Mouse (Mus musculus) left cerebral cortex, postnatal 4 days (tissue): ENCODE data around the gene Parp8. TPM values are rescaled to one million over a fixed set of nuclear protein-coding genes. Genes with fewer than 3 reads are reported as not detected.
A peak's percentile ranks its signal among the peaks of the same experiment; 100 is the strongest.

Source experiments
- DNase-seq: peaks from one replicate; pipeline ENCODE4 v3.0.0-alpha.2; 2022
- intact Hi-C: fragments of 180-260 bp; cut with DNase I; formaldehyde crosslinking; loops from one replicate; pipeline ENCODE4 v1.15.1; 2025
- total RNA-seq, 2 experiments: library from RNA; stranded (reverse); gene quantifications; 2 replicates each; pipeline ENCODE4 v1.2.3; 2021

Gene Parp8
- total RNA-seq, 2 experiments from 2014 or later = 62.5 to 62.8 TPM

DNA sequence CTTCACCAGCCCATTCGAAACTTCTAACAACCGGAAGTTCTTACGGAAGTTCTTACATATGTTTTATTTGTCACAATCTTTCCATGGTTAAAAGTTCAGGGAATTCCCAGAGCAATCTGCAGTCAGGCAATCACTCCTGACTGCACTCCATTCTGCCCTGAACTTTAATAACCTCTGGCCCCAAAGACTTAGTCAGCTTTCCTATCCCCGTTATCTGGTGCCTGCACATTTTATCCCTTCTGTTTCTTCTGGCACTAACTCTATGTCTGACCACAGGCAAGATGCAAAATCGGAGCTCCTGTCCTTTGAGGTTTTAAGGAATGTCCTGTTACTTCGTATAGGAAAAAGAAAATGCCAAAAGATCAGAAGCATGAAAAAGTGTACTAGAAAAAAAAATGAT lies 4.7 kb downstream of the Parp8 start:
- no peak for DNase-seq
- intact Hi-C loops = no loop called here

DNA sequence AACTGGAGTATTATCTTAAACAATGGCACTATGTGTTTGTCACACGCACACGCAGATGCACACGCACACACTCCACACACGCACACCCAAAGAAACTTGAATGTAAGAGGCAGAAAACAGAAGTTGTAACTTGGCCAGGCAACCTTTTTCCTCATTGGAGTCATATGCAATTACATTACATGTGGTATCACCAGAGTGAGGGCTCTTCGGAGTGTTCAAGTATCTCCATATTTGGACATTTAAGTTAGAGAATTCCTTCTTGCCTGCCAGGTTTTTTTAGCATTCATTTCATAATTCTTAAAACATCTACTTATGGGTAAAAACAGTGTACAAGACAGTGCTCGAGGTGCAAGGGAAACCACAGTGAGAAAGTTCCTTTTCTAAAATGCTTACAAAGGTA lies 6.7 kb downstream of the Parp8 start:
- no peak for DNase-seq
- intact Hi-C loops = no loop called here

DNA sequence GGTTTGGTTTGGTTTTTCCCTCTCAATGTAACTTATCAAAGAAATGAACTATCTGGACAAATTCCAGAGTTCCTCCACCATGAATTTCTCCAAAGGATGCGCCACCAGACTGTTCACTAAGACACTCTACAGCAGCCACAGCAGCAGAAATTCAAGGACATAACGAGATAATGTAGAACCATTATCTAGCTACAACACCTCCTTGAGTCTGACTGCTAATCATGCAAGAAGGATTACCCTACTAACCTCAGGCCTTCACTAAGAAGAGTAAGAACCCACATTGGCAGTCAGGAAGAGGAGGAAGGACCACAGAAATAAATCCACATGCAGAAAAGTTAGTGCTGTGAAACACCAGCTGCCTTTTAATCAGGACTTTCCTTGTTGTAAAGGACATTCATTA lies 11.8 kb downstream of the Parp8 start:
- intact Hi-C loops = no loop called here
- no peak for DNase-seq

DNA sequence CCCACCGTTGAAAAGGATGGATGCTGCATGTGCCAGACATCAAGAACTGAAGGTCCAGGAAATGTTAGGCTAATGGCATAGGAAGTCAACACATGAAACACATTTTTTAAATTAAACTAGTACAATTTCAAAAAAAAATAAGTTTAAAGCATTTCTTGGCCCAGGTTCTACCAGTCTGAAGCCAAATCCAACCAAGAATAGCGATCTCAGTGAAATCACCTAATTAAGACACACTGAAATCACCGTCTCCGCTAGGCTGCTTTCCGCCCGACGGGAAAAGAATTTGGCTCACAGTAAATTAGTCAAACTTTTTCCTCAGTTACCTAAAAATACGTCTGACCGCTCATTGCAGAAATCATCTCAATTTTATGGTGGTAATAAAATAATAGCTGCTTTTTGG lies 13.3 kb downstream of the Parp8 start:
- intact Hi-C loops = no loop called here
- no peak for DNase-seq

DNA sequence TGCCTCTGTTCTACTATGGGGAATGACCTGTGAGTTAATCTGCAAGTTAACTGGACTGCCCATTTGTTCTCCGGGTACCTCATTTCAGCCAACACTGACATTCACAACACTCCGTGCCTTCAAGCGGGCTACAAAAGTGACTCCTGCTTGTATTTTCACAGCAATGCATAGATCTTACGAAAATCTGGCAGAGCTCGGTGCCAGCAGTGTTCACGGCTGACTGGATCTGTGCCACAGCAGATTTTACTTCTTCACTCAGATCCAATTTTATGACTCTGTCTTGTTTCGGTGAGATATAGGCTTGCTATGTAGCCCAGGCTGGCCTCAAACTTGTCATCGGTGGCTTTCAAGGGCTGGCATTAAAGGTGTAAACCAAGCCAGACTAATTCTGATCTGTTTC lies 15.2 kb downstream of the Parp8 start:
- DNase-seq = peak; percentile 69
- intact Hi-C loops = no loop called here

DNA sequence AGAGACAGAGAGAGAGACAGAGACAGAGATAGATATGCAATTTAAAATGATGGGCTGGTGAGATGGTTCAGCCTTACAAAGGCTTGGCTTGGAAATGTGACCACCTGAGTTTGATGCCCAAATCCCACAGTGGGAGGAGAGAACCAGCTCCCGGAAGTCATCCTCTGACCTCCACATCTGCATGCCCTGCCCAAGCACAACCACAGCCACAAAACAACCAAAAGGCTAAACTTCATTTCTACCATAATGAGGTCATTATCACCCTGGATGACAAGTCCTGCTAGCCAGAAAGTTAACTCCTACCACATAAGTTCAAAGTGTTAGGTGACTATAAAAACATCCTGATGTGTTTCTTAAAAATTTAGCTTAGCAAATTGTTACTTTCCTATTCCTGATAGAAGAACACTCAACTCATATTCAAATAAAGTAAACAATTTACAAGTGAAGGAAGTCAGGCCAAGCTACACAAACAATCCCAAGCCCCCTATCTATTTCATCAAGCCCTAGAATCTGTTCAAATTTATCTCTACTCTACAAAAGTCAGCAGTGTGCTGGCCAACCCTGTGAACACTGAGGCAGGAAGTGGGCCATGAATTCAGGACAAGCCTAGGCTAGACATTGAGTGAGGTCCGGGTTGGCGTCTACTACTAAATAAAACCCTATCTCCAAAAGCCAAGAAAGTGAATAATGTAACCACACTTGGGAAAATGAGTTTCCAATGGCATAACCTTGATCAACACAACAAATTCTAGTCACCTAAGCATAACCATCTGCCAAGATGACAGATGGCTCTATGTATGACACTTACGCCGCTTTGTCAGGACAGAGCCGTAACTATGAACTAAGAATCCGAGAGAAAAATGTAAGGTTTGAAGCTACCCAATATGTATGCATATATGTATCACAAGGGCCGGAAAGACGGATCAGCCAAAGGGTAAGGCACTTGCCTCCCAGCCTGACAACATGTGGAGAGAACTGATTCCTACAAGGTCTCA lies 17.0 kb downstream of the Parp8 start:
- DNase-seq = no peak
- intact Hi-C loops = no loop called here

DNA sequence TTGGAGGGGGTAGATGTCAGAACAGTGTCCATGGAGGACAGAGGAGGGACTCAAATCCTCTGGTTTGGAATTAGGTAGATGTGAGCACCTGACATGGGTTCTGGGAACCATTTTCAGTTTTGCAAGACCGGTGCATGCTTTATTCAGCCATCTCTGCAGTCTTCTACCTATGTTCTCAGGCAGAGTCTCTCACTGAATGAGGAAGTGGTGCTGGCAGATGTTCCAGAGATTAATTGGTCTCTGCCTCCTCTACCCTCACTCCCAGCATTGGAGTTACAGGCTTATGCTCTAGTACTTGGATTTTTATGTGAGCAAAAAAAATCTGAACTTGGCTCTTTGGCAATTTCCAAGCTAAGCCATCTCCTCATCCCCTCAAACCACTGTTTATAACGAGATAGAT lies 17.8 kb downstream of the Parp8 start:
- intact Hi-C loops = no loop called here
- DNase-seq = no peak

DNA sequence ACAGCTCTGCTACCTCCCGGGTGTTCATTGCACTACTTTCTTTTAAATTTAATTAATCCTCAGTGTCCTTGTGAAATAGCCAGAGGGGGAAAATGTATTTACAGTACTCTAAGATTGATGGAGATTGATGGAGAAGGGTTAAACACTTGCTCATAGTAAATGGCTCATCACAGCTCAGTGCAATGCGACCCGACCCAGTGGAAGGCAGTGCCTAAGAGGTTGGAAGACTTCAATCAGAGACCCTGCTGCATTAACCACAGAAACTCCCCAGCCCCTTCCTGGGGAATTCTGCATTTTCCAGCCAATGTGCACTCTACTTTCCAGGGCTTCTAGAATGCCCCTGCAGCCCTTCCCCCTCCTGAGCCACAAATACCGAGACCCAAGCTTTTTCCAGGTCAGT lies 18.7 kb downstream of the Parp8 start:
- intact Hi-C loops = no loop called here
- DNase-seq = no peak

DNA sequence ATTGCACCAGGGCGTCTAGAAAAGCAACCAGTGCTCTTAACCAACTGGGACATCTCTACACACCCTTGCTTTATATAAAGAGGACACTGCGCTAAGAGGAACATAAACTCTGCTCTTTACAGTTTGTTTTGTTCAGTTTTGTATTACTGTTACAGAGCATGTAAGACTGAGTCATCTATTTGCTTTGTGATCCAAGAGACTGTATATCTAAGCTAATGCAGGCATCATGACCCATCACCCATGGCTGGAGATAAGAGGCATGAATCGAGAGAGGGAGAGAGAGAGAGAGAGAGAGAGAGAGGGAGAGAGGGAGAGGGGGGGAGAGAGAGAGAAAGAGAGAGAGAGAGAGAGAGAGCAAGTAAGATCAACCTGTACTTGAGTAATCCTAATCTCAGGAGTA lies 24.8 kb downstream of the Parp8 start:
- intact Hi-C loops = no loop called here
- DNase-seq = no peak

DNA sequence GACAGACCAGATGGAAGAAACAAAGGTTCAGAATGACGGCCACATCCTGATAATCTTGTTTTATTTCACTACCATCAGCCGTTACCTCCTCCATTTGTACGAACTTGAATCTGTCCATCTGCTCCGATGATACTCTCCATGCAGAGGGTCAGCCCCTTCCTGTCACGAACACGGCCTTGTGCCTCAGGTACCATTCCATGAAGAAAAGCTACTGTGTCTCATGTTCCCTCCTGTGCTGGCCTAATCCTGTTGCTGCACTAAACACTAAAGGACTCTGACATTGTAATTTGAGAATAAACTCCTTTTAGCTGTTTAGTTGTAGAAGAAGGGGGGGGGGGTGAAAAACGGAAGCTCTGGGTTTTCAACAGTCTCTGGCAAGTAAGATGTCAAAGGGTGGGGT lies 33.8 kb downstream of the Parp8 start:
- intact Hi-C loops = no loop called here

DNA sequence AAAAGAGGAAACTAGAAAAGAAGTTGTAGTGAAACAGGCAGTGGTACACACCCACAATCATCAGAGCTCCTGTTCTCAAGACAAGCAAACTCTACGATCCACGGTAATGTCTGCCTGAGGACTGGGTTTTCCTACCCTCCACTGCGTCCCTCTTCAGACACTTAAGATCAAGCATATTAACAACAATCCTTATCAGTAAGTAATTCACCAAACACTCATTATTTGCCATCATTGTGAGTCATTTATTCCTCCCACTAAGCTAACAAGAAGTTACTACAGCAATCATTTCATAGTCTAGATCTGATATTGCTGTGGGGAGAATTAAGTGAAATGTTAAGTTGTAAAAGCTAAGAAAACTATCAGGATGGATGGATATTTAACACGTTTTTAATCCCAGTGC lies 35.0 kb downstream of the Parp8 start:
- no peak for DNase-seq
- intact Hi-C loops = no loop called here

More for the DNA sequence above, 33.8 kb downstream of the Parp8 start:
- DNase-seq = no peak

DNA sequence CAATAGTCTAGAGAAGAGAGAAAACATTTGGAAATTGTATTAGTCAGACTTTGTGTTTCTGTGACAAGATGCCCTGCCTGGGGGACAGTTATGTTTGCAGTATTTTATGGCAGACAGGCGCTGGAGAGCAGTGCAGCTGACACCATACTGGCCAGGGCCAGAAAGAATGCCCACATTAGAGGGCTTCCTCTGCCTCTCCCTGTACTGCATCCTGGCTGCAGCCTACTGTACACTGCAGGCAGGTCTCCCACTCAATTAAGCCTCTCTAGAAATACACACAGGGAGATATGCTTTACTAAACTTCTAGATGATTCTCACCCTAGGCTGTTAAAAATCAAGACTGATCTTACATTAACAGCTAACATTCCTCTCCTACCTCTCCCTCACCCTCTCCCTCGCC lies 36.6 kb downstream of the Parp8 start:
- intact Hi-C loops = no loop called here
- DNase-seq = no peak

DNA sequence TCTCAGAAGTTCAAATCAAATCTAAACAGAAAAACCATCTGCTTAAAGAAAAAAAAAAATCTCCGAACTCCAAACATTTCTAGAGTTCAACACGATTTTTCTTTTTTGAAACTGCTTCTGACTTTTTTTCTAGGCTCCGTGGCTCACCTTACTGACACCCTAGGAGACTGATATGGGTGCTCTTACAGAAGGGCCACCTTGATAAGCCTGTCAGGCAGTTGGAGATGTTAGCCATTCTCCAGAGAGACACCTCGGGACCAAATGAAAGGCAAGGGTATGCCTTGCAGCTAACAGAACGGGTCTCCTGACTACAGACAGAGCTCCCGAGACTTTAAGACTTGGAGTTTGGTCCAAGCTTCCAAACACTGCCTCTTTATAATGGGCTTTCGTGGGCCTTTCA lies 37.1 kb downstream of the Parp8 start:
- no peak for DNase-seq
- intact Hi-C loops = no loop called here

DNA sequence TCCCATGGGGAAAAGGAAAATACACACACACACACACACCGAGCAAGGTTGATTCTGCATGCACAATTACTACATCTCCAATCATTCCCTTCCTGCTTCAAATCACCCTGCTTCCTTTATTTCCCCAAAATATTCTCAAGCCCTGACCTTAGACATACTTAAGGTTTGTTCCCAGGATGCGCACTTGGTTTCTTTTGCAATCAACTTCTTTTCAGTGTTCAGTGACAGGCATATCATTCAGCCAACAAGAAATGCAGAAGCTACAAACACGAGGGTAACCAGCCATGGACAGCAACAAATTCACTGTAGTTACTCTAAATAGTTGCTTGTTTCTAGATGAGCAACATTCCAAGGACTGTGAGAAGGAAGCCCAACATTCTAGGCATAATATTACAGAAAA lies 38.1 kb downstream of the Parp8 start:
- DNase-seq = no peak
- intact Hi-C loops = no loop called here

DNA sequence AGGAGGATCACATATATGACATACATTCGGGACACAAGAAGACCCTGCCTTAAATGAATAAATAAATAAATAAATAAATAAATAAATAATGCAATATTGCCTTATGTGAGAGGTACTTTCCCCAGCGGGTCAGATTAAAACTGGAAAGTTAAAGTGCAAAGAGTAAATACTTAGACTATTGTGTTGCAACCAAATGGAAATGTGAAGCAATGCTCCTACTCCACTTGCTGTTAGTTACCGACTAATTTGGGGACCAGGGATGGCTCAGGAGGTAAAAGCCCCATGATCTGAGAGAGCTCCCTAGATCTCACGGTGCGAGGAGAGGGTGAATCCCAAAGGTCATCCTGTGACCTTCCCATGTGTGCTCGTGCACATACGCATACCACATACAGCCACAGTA lies 38.7 kb downstream of the Parp8 start:
- DNase-seq = no peak
- intact Hi-C loops = no loop called here

DNA sequence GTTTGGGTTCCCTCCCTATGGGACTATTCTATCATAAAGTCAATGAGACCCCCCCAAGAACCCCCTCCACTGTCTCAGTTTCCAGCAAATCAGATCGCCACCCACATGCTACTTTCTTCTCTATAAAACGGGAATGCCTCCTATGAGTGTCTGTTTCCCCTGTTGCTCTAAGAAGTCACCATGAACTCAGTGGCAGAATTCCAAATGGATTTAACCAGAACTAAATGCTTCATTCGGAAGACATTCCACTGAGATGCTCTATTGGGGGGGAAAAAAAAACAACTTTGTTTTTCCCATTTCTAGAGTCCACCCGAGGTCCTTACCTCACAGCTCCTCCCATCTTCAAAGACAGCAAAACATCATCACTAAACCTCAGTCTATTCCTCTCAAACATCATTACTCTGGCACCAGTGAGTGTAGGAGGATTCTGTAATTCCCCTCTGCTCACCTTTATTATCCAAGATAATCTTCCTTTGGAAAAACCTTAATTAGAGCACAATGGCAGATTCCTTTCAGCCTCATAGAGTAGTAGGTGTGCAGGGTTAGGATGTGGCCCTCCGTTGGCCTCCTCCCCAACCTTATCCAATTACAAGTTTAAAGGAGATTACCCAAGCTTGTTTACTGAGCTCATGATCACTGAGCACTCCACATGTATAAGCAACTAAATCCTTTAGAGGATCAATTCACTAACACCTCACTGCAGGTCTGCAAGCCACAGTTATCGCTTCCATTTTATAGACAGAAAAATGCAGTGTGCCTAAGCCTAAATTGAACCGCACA lies 51.1 kb downstream of the Parp8 start:
- intact Hi-C loops = no loop called here
- no peak for DNase-seq

DNA sequence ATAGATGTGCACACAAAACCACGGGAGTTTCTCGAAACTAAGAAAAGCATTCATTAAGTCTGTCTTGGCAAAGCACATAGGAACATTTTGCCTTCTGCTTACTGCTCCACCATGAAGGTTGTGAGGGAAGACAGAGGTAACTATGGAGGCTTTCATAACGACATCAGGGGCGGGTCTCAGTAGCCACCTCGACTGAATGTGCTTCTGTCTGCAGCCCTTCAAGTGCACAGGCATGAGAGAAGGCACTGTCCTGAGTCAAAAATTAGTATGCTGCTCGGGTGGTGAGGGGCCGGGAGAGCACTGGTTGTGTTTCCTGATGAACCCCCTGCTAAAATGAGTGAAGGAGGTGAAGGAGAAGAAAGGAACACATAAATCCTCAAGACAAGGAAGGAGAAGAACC lies 51.8 kb downstream of the Parp8 start:
- intact Hi-C loops = no loop called here
- no peak for DNase-seq

DNA sequence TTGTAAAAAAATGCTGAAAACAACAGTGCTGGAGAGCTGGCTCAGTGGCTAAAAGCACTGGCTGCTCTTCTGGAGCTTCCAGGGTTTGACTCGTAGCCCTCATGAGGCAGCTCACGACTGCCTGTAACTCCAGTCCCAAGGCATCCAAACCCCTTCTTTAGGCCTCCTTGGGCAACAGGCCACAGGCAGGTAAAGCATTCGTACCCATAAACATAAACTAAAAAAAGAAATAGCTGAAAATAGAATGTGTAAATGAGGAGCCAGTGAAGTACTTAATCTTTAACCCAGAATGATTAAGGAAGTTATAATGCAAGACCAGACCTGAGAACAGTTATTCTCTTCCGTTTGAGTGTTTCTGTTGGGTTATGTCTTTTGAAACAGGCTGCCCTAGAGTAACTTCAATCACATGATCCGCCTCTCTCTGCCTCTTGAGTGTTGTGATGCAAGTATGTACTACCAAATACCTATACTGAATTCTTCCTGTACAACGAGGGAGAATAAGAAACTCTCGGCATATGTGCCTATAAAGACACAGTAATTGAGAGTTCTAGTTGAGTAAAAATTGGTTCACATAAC lies 53.2 kb downstream of the Parp8 start:
- intact Hi-C loops = no loop called here
- no peak for DNase-seq

DNA sequence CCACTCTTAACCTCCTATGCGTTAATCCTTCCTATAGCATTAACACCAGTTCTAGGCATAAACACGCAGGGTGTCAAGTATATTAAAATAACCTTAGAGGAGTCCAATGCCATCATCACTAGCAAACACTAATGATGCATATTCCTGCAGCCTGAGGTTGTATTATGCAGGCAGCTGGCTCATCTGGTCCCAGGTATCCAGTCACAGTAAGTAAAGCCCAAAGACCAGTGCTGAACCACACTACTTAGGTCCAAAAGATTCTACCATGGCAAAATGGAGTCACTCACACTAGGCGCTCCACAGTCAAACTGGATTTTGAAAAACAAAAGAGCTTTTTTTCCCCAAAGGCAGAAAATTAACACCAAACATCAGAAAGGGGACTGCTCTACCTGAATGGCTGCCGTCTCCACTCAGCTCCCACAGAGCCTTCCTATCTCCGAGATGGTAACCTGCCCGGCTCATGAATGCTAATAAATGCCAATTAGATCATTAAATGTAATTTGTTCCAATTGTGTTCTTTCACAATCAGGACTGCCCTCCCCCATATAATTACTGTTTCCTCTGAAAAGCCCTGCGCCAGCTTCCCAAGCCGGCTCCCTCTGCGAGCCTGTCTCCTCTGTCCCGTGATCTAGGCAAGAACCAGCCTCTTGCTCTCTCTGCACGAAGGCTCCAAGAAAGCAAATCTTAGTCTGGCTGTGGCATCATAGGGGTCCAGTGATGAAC lies 54.5 kb downstream of the Parp8 start:
- DNase-seq = no peak
- intact Hi-C loops = no loop called here

DNA sequence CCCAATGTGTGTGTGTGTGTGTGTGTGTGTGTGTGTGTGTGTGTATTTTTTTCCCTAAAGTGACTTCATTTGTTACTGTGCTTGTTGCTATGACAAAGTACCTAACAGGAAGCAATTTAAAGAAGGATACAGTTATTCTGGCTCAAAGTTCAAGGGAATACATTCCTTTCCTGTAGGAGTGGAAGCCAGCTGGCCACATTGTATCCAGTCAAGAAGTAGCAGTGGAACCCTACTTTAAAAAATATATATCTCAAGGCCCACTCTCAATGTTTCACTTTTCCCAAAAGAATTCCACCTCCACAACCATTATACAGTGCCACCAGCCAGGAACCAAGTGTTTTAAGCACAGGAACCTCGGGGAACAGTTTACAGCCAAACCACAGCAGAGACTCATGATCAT lies 55.7 kb downstream of the Parp8 start:
- intact Hi-C loops = no loop called here
- no peak for DNase-seq

DNA sequence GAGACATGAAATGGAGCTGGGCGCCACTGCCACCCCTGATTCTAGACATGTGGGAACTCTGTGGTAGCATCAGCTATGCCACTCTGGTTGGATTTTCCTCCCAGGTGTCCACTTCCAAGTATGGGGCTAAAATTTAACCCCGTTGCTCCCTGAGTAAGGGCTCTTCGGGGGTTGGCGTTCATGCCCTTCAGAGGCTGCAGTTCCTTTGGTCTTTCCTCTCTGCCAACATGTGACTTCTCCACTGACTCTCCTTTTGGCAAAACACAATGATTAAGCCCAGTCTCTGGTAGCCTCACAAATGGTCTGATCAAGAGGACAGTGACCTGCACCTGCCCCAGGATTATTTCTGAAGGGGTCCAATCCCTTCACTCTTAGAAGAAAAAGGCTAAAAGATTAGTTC lies 56.4 kb downstream of the Parp8 start:
- intact Hi-C loops = no loop called here

More for the DNA sequence above, 56.4 kb downstream of the Parp8 start:
- DNase-seq = no peak
